Mouse (Mus musculus) cerebellum, adult (tissue): Measurements from ENCODE around the gene Zfp616.

ENCODE experiments used
- ATAC-seq: cut with Nextera tagmentation; 2 replicates; pipeline ENCODE4 v1.9.2; 2017; ENCODE audit warnings: mild to moderate bottlenecking, moderate library complexity, mixed read lengths; ENCODE audit not compliant: insufficient number of reproducible peaks, low FRiP score, low TSS enrichment

Zfp616 gene

GRCm38 (mm10) chr11:74069655-74070054, at the start of gene Zfp616:
Zfp616 (plus strand) TSS chr11:74069955.
- ATAC-seq: no peak

- ATAC-seq: no peak
These were observed 18.4 kb upstream of the Zfp616 start for GRCm38 (mm10) chr11:74051347-74051746.

DNA sequence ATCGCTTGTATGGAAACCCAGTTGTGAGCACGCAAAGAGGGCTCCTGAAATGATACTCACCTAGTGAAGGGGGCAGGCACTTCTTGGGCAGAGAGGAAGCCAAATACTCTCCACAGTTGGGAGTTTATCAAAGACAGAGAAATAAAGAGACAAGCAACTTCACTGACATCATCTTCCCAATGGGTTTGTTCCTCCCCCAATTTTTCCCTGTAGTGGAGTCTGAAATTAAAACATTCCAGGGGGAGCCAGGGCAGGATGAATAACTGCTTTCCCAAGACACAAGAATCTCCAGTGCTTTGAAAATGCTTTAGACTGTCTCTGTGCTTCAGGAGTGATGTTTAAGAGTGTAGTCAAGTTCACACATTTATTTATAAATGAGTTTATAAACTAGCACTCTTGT, 13.3 kb upstream of the Zfp616 start, which contains the start of the genes Olfr139 and Olfr399:
Olfr139 (minus strand) TSS at position 101 of the 400 bp plus-strand sequence.
Olfr399 (minus strand) TSS at position 165 of the 400 bp plus-strand sequence.
- ATAC-seq: no peak

DNA sequence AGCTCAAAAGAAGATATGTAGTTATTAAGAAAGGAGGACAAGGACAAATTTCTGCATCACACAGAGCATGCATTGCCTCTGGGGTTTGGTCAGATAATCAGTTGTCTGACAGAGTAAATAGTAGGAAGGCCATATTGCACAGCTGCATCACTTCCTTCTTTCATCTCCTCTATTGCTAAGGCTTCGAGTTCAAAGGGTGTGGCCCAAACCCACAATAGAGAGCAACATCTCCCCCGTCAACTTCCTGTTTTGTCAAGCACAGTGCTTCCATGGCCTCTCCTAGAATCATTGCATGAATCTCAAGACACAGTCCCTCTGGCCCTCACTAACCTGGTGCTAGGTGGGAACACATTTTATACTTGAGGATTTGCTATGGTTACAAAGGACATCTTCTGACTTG, 31.0 kb downstream of the Zfp616 start:
- no peak for ATAC-seq

- no peak for ATAC-seq
These were observed 31.8 kb downstream of the Zfp616 start for GRCm38 (mm10) chr11:74101507-74101906.

GRCm38 (mm10) chr11:74105066-74105465, 35.3 kb downstream of the Zfp616 start:
- no peak for ATAC-seq

DNA sequence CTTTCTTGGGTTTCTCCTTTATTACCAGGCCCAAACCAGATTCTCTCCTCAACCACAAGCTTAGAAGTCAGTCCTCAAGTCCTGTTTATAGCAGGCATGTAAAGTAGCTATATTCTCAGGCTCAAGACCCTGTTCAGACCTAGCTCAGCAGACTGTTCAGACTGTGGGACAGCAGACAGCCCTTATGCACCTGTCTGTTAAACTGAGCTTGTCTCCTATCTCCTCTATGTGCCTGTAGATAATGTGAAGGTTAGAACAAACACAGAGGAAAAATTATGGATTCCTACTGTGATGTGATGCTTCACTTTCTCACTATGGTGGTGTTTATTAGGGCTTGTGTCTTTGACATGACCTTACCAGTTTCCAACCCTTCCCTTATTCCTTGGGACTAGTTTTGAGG, 43.7 kb downstream of the Zfp616 start, which contains the start of gene Olfr401:
Olfr401 (plus strand) TSS at position 301 of the 400 bp plus-strand sequence.
- no peak for ATAC-seq
